10 mouse cellular contexts compared by ENCODE assay signal in genomic region chr12:79674846-79675439, GRCm38 (mm10).
DNase-seq lines count a peak whose midpoint lies in the region; ATAC-seq and TF ChIP-seq lines count a peak whose summit lies in the region.
"Had no signal": no experiment of that assay in that cellular context is flagged by ENCODE, and none has a peak within 500 bp of the region (broad histone marks: within the 10 kb centered on the region; RNA-seq: fewer than 3 reads in every experiment).

No protein-coding gene starts in this region.

- 75% methylated on average over 11 of the region's 11 CpGs for WGBS in heart, embryonic 15.5 days
- 49% methylated on average over 11 of the region's 11 CpGs for WGBS in lung, embryonic 14.5 days
- 65% methylated on average over 11 of the region's 11 CpGs for WGBS in intestine, embryonic 14.5 days
- 49% methylated on average over 11 of the region's 11 CpGs for WGBS in stomach, embryonic 15.5 days

- no peak overlapping the region for H3K9ac ChIP-seq in heart, embryonic 15.5 days
- no peak overlapping the region for H3K9ac ChIP-seq in lung, embryonic 14.5 days
- no peak overlapping the region for H3K9ac ChIP-seq in intestine, embryonic 14.5 days (ENCODE audit: low read length)
- no peak overlapping the region for H3K9ac ChIP-seq in stomach, embryonic 15.5 days

- TF ChIP-seq CTCF in lung, embryonic 14.5 days (IDR thresholded peaks at IDR 0.05; ENCODE audit: low read depth): no peak

- no peak overlapping the region for H3K4me3 ChIP-seq in heart, embryonic 15.5 days
- no peak overlapping the region for H3K4me3 ChIP-seq in lung, embryonic 14.5 days (ENCODE audit: low read depth, low read length)
- H3K4me3 ChIP-seq in intestine, embryonic 14.5 days (ENCODE audit: low read depth, low read length): no peak overlapping the region
- no peak overlapping the region for H3K4me3 ChIP-seq in stomach, embryonic 15.5 days (replicated peaks)

- no peak for DNase-seq in heart, postnatal 4 days
- peak; percentile 74 for DNase-seq in lung, embryonic 14.5 days
- no peak for DNase-seq in lung, postnatal 25 days (ENCODE audit: low spot score)
- peak; percentile 63 for DNase-seq in intestine, embryonic 14.5 days (ENCODE audit: low spot score)
- no peak for DNase-seq in cerebellum, adult 18-20 months
- no peak for DNase-seq in cerebellum, postnatal 4 days (ENCODE audit: low spot score in 2 of 2)
- DNase-seq: cerebellum, postnatal 25 days had no signal

- H3K9me3 ChIP-seq in heart, embryonic 15.5 days (replicated peaks): no peaks in the 10 kb centered on the region
- no peaks in the 10 kb centered on the region for H3K9me3 ChIP-seq in lung, embryonic 14.5 days (ENCODE audit: low read depth, low read length)
- no peaks in the 10 kb centered on the region for H3K9me3 ChIP-seq in intestine, embryonic 14.5 days (ENCODE audit: control insufficient read depth, low read length)
- H3K9me3 ChIP-seq in stomach, embryonic 15.5 days: no peaks in the 10 kb centered on the region

- ATAC-seq in heart, embryonic 15.5 days (replicated peaks; ENCODE audit: insufficient number of reproducible peaks, insufficient read depth, low FRiP score, low read depth): no peak
- peak; percentile 82 for ATAC-seq in lung, embryonic 14.5 days (ENCODE audit: insufficient read depth)
- ATAC-seq in intestine, embryonic 14.5 days (replicated peaks; ENCODE audit: low FRiP score, low TSS enrichment, low read depth): peak; percentile 90
- peak; percentile 86 for ATAC-seq in stomach, embryonic 15.5 days (ENCODE audit: insufficient read depth, low FRiP score, low read depth)
- ATAC-seq: forebrain, embryonic 16.5 days had no signal

- H3K27me3 ChIP-seq in heart, embryonic 15.5 days: no peaks in the 10 kb centered on the region
- H3K27me3 ChIP-seq in lung, embryonic 14.5 days (ENCODE audit: insufficient read depth, low read length): no peaks in the 10 kb centered on the region
- no peaks in the 10 kb centered on the region for H3K27me3 ChIP-seq in intestine, embryonic 14.5 days (replicated peaks; ENCODE audit: control insufficient read depth, insufficient read depth, low read length)
- H3K27me3 ChIP-seq in stomach, embryonic 15.5 days (replicated peaks): no peaks in the 10 kb centered on the region

- no peak overlapping the region; the same call in 1 of the 2 replicates for H3K4me2 ChIP-seq in heart, embryonic 15.5 days
- H3K4me2 ChIP-seq in lung, embryonic 14.5 days: peak overlapping the region; percentile 35
- peak overlapping the region; percentile 18; the same call in 1 of the 2 replicates for H3K4me2 ChIP-seq in intestine, embryonic 14.5 days (ENCODE audit: low read length)
- peak overlapping the region; percentile 22 for H3K4me2 ChIP-seq in stomach, embryonic 15.5 days

- H3K27ac ChIP-seq in heart, embryonic 15.5 days: peak overlapping the region; percentile 64
- peak overlapping the region; percentile 96 for H3K27ac ChIP-seq in lung, embryonic 14.5 days (ENCODE audit: low read depth)
- H3K27ac ChIP-seq in intestine, embryonic 14.5 days (ENCODE audit: low read depth): peak overlapping the region; percentile 81
- peak overlapping the region; percentile 90 for H3K27ac ChIP-seq in stomach, embryonic 15.5 days

- peaks cover 22% of the 10 kb centered on the region for H3K4me1 ChIP-seq in heart, embryonic 15.5 days (replicated peaks)
- peaks cover 31% of the 10 kb centered on the region for H3K4me1 ChIP-seq in lung, embryonic 14.5 days (ENCODE audit: insufficient read depth)
- H3K4me1 ChIP-seq in intestine, embryonic 14.5 days (replicated peaks; ENCODE audit: control insufficient read depth, insufficient read depth, low read length): peaks cover 29% of the 10 kb centered on the region
- H3K4me1 ChIP-seq in stomach, embryonic 15.5 days: peaks cover 24% of the 10 kb centered on the region

- no peaks in the 10 kb centered on the region for H3K36me3 ChIP-seq in heart, embryonic 15.5 days
- no peaks in the 10 kb centered on the region for H3K36me3 ChIP-seq in lung, embryonic 14.5 days (ENCODE audit: insufficient read depth)
- no peaks in the 10 kb centered on the region for H3K36me3 ChIP-seq in intestine, embryonic 14.5 days (ENCODE audit: control insufficient read depth, insufficient read depth, low read length)
- H3K36me3 ChIP-seq in stomach, embryonic 15.5 days: no peaks in the 10 kb centered on the region

Comparison
In these comparisons a context has a peak if more than half of its experiments do, and no peak if none do; other contexts are left out.
1. DNase-seq: peak in lung, embryonic 14.5 days (single experiment) and intestine, embryonic 14.5 days (single experiment); none in heart, postnatal 4 days (single experiment), lung, postnatal 25 days (single experiment), cerebellum, adult 18-20 months (0 of 2) and cerebellum, postnatal 4 days (0 of 2).
2. Peak in every context shown above with its lines, with median percentiles within 50 percentile points of each other: H3K27ac ChIP-seq.